ENCODE assay signal across 22 mouse cellular contexts in genomic region chr16:35319773-35320172, GRCm38 (mm10). TPM values are rescaled to one million over a fixed set of nuclear protein-coding genes. Genes with fewer than 3 reads are reported as not detected.
DNase-seq lines count a peak whose midpoint lies in the region; ATAC-seq and TF ChIP-seq lines count a peak whose summit lies in the region.
"Had no signal": no experiment of that assay in that cellular context is flagged by ENCODE, and none has a peak within 500 bp of the region (broad histone marks: within the 10 kb centered on the region; RNA-seq: fewer than 3 reads in every experiment).

No protein-coding gene starts in this region.

- H3K4me2 ChIP-seq in hindbrain, embryonic 12.5 days (replicated peaks): no peak overlapping the region
- no peak overlapping the region for H3K4me2 ChIP-seq in hindbrain, embryonic 11.5 days (replicated peaks; ENCODE audit: low read depth, low read length)
- no peak overlapping the region for H3K4me2 ChIP-seq in midbrain, embryonic 15.5 days
- no peak overlapping the region for H3K4me2 ChIP-seq in forebrain, postnatal 0 days (ENCODE audit: low read depth)
- no peak overlapping the region for H3K4me2 ChIP-seq in liver, embryonic 11.5 days
- H3K4me2 ChIP-seq: heart, embryonic 13.5 days; limb, embryonic 15.5 days; liver, embryonic 15.5 days; lung, embryonic 15.5 days had no signal

- no peaks in the 10 kb centered on the region for H3K27me3 ChIP-seq in hindbrain, embryonic 12.5 days
- no peaks in the 10 kb centered on the region for H3K27me3 ChIP-seq in hindbrain, embryonic 11.5 days (ENCODE audit: control insufficient read depth, insufficient read depth, low read length)
- H3K27me3 ChIP-seq in midbrain, embryonic 15.5 days (replicated peaks): no peaks in the 10 kb centered on the region
- no peaks in the 10 kb centered on the region for H3K27me3 ChIP-seq in midbrain, embryonic 10.5 days (ENCODE audit: low read depth, poor library complexity, severe bottlenecking)
- no peaks in the 10 kb centered on the region for H3K27me3 ChIP-seq in forebrain, postnatal 0 days (ENCODE audit: insufficient read depth, low read length)
- no peaks in the 10 kb centered on the region for H3K27me3 ChIP-seq in liver, embryonic 11.5 days (replicated peaks; ENCODE audit: control insufficient read depth, insufficient read depth, low read length)
- H3K27me3 ChIP-seq: heart, embryonic 13.5 days; limb, embryonic 15.5 days; liver, embryonic 15.5 days; lung, embryonic 15.5 days; Patski had no signal

- H3K27ac ChIP-seq in hindbrain, embryonic 12.5 days: no peak overlapping the region
- no peak overlapping the region for H3K27ac ChIP-seq in hindbrain, embryonic 11.5 days (ENCODE audit: low read depth, low read length)
- no peak overlapping the region for H3K27ac ChIP-seq in midbrain, embryonic 15.5 days
- H3K27ac ChIP-seq in midbrain, embryonic 10.5 days (replicated peaks): no peak overlapping the region
- no peak overlapping the region for H3K27ac ChIP-seq in forebrain, postnatal 0 days (ENCODE audit: low read depth, low read length)
- H3K27ac ChIP-seq in liver, embryonic 11.5 days (ENCODE audit: low read depth, low read length): no peak overlapping the region
- H3K27ac ChIP-seq: embryonic facial prominence, embryonic 10.5 days; heart, embryonic 13.5 days; limb, embryonic 15.5 days; liver, embryonic 15.5 days; lung, embryonic 15.5 days; macrophage had no signal

- intact Hi-C loops in heart, postnatal 25 days (cut with DNase I): loop anchor here (1.0 to 10.0 kb wide), 4 partner anchors 225 to 495 kb away; partner anchors contain the start of gene Sema5b

- no peaks in the 10 kb centered on the region; the same call in 1 of the 2 replicates for H3K4me1 ChIP-seq in hindbrain, embryonic 12.5 days
- H3K4me1 ChIP-seq in hindbrain, embryonic 11.5 days (replicated peaks; ENCODE audit: control insufficient read depth, insufficient read depth, low read length): no peaks in the 10 kb centered on the region
- peaks cover 2% of the 10 kb centered on the region; the same call in 1 of the 2 replicates for H3K4me1 ChIP-seq in midbrain, embryonic 15.5 days
- H3K4me1 ChIP-seq in midbrain, embryonic 10.5 days: no peaks in the 10 kb centered on the region
- no peaks in the 10 kb centered on the region for H3K4me1 ChIP-seq in forebrain, postnatal 0 days (ENCODE audit: insufficient read depth)
- H3K4me1 ChIP-seq in liver, embryonic 11.5 days (replicated peaks; ENCODE audit: control insufficient read depth, insufficient read depth, low read length): no peaks in the 10 kb centered on the region
- H3K4me1 ChIP-seq: embryonic facial prominence, embryonic 10.5 days; limb, embryonic 15.5 days; liver, embryonic 15.5 days; lung, embryonic 15.5 days had no signal

- 70% methylated on average over 2 of the region's 2 CpGs for WGBS in hindbrain, embryonic 12.5 days
- WGBS in hindbrain, embryonic 11.5 days: 90% methylated on average over 2 of the region's 2 CpGs
- 79% methylated on average over 2 of the region's 2 CpGs for WGBS in midbrain, embryonic 15.5 days
- WGBS in midbrain, embryonic 10.5 days: 83% methylated on average over 2 of the region's 2 CpGs
- 44% methylated on average over 2 of the region's 2 CpGs for WGBS in forebrain, postnatal 0 days
- 89% methylated on average over 2 of the region's 2 CpGs for WGBS in liver, embryonic 11.5 days

- H3K36me3 ChIP-seq in hindbrain, embryonic 12.5 days: no peaks in the 10 kb centered on the region
- no peaks in the 10 kb centered on the region for H3K36me3 ChIP-seq in hindbrain, embryonic 11.5 days (ENCODE audit: control insufficient read depth, insufficient read depth, low read length)
- H3K36me3 ChIP-seq in midbrain, embryonic 15.5 days (replicated peaks): no peaks in the 10 kb centered on the region
- no peaks in the 10 kb centered on the region for H3K36me3 ChIP-seq in midbrain, embryonic 10.5 days
- H3K36me3 ChIP-seq in forebrain, postnatal 0 days (ENCODE audit: insufficient read depth): no peaks in the 10 kb centered on the region
- H3K36me3 ChIP-seq in liver, embryonic 11.5 days (ENCODE audit: control insufficient read depth, insufficient read depth, low read length): no peaks in the 10 kb centered on the region
- H3K36me3 ChIP-seq: embryonic facial prominence, embryonic 10.5 days; liver, embryonic 15.5 days had no signal

- no peak for DNase-seq in hindbrain, embryonic 11.5 days (ENCODE audit: low spot score)
- no peak for DNase-seq in midbrain, embryonic 10.5 days (ENCODE audit: low spot score)
- no peak for DNase-seq in forebrain, postnatal 0 days
- no peak for DNase-seq in heart, postnatal 25 days (ENCODE audit: low spot score)
- no peak for DNase-seq in liver, embryonic 11.5 days (ENCODE audit: low spot score)
- DNase-seq: cerebellum, adult 11-12 months; gastrocnemius, postnatal 25 days; heart, postnatal 14 days; left cerebral cortex, postnatal 4 days; right cerebral cortex, postnatal 25 days; spleen, adult 18-20 months had no signal

- no peak overlapping the region for H3K4me3 ChIP-seq in hindbrain, embryonic 12.5 days
- H3K4me3 ChIP-seq in hindbrain, embryonic 11.5 days (ENCODE audit: low read depth, low read length): no peak overlapping the region
- no peak overlapping the region for H3K4me3 ChIP-seq in midbrain, embryonic 15.5 days
- no peak overlapping the region for H3K4me3 ChIP-seq in midbrain, embryonic 10.5 days
- H3K4me3 ChIP-seq in forebrain, postnatal 0 days (ENCODE audit: low read depth, low read length): no peak overlapping the region
- H3K4me3 ChIP-seq in liver, embryonic 11.5 days (ENCODE audit: low read depth, low read length): no peak overlapping the region
- H3K4me3 ChIP-seq: embryonic facial prominence, embryonic 10.5 days; heart, embryonic 13.5 days; limb, embryonic 15.5 days; liver, embryonic 15.5 days; lung, embryonic 15.5 days; myocyte had no signal

- TF ChIP-seq CTCF in forebrain, postnatal 0 days (IDR thresholded peaks at IDR 0.05; ENCODE audit: low read depth): no peak

- 0 out of 2 replicates have a peak, but pooled peaks have one; percentile 6 for ATAC-seq in hindbrain, embryonic 12.5 days (ENCODE audit: low FRiP score)
- no peak for ATAC-seq in hindbrain, embryonic 11.5 days (ENCODE audit: low FRiP score)
- ATAC-seq in midbrain, embryonic 15.5 days (replicated peaks): peak; percentile 52
- 0 out of 2 replicates have a peak, but pooled peaks have one; percentile 5 for ATAC-seq in forebrain, postnatal 0 days
- no peak for ATAC-seq in liver, embryonic 11.5 days (replicated peaks; ENCODE audit: low FRiP score)
- ATAC-seq: CD4-positive, CD25-positive, alpha-beta regulatory T cell, adult 4 months; Patski had no signal

- no peak overlapping the region for H3K9ac ChIP-seq in hindbrain, embryonic 12.5 days
- no peak overlapping the region for H3K9ac ChIP-seq in hindbrain, embryonic 11.5 days (ENCODE audit: low read depth, low read length)
- H3K9ac ChIP-seq in midbrain, embryonic 15.5 days: no peak overlapping the region
- H3K9ac ChIP-seq in forebrain, postnatal 0 days: no peak overlapping the region
- no peak overlapping the region for H3K9ac ChIP-seq in liver, embryonic 11.5 days (ENCODE audit: low read depth, low read length)
- H3K9ac ChIP-seq: heart, embryonic 13.5 days; limb, embryonic 15.5 days; liver, embryonic 15.5 days; lung, embryonic 15.5 days had no signal

- no peaks in the 10 kb centered on the region for H3K9me3 ChIP-seq in hindbrain, embryonic 12.5 days (replicated peaks)
- no peaks in the 10 kb centered on the region for H3K9me3 ChIP-seq in hindbrain, embryonic 11.5 days (ENCODE audit: control insufficient read depth, low read length)
- H3K9me3 ChIP-seq in midbrain, embryonic 15.5 days: no peaks in the 10 kb centered on the region
- H3K9me3 ChIP-seq in midbrain, embryonic 10.5 days (replicated peaks): no peaks in the 10 kb centered on the region
- H3K9me3 ChIP-seq in forebrain, postnatal 0 days (ENCODE audit: low read length): no peaks in the 10 kb centered on the region
- no peaks in the 10 kb centered on the region for H3K9me3 ChIP-seq in liver, embryonic 11.5 days (ENCODE audit: control insufficient read depth, low read length)
- H3K9me3 ChIP-seq: embryonic facial prominence, embryonic 10.5 days; heart, embryonic 13.5 days; limb, embryonic 15.5 days; liver, embryonic 15.5 days; lung, embryonic 15.5 days had no signal

RNA-seq across cellular contexts. Expression of gene Sec22a, which starts 43.9 kb away (rescaled TPM):
- polyA plus RNA-seq in hindbrain, embryonic 12.5 days (2016; fragmentation: Nextera tagmentation; extraction: Ambion mirVana): 39.6 and 40.5 TPM in 2 replicates
- polyA plus RNA-seq in hindbrain, embryonic 11.5 days (2014; fragmentation: Nextera tagmentation; extraction: Ambion mirVana): 41.9 and 46.1 TPM in 2 replicates
- polyA plus RNA-seq in midbrain, embryonic 15.5 days (2015; fragmentation: Nextera tagmentation; extraction: Ambion mirVana): 36.8 and 40.6 TPM in 2 replicates
- polyA plus RNA-seq in midbrain, embryonic 10.5 days (2016; fragmentation: Nextera tagmentation; extraction: Ambion mirVana): 40.8 and 42.9 TPM in 2 replicates
- total RNA-seq in forebrain, postnatal 0 days (2014; rRNA removed): 20.9 and 30.0 TPM in 2 replicates
- polyA plus RNA-seq in forebrain, postnatal 0 days (2015; fragmentation: Nextera tagmentation; extraction: Ambion mirVana): 43.7 and 45.6 TPM in 2 replicates
- total RNA-seq in heart, postnatal 25 days (2021): 10 to 100 TPM; 10.1 to 10.7 TPM
- polyA plus RNA-seq in liver, embryonic 11.5 days (2014; fragmentation: Nextera tagmentation; extraction: Ambion mirVana): 19.3 and 20.0 TPM in 2 replicates

Comparison
In these comparisons a context has a peak if more than half of its experiments do, and no peak if none do; other contexts are left out.
1. ATAC-seq: peak in hindbrain, embryonic 12.5 days (single experiment), midbrain, embryonic 15.5 days (single experiment) and forebrain, postnatal 0 days (single experiment); none in hindbrain, embryonic 11.5 days (single experiment) and liver, embryonic 11.5 days (single experiment).